Mouse (Mus musculus) kidney, postnatal 10 days (tissue): ENCODE measurements at regions not wholly inside any gene's neighbourhood (a gene's known extent, or its start where the extent isn't known, plus 50 kb on each side); places are given as distances from the start of the nearest gene placed in this dataset.

Source experiments
- DNase-seq: peaks from one replicate; pipeline ENCODE4 v3.0.0; 2021; ENCODE audit warnings: mixed read lengths

DNA sequence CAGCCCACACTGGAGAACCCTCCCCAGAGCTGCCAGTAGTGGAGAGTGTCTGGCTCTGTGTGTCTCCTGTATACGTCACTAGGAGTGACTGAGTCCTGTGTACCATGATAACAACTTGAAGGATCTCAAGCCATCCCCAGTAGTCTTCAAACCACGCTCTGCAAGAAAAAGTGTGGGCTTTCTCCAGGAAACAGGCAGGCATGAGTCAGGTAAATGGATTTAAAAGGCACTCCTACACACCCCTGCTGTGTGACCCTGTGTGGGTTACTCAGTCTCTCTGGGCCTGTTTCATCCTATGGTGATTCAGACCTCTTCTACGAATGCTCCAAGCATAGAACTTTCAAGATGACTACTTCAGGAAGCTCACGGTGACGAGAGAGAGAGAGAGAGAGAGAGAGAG lies 269.7 kb upstream of the Zmiz1 start:
- no peak for DNase-seq

DNA sequence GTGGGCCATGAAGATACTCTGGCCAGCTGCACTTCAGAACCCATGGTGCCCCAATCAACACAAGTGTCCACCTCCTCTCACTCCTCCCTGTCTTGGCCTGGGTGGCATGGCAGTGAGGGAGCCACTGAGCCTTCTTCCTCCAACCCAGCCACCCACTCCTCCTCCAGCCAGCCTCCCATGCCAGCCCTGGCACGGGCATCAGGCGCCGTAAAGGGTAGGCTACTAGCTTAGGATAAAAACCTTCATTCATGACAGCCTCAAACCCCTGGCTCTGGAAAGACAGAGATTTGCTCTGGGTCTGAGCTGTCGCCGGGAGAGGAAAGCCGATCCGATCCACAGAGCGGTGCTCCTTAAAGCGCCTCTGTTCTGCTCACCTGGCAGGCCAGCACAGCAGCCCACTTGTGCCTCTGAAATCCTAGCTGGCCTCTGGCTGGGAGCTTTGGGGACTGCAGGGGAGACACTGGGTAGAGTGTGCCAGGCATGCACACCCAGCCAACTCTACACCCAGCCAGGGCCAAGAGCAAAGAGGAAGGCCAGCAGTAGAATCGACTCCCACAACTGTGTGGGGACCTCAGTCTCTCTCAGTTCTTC lies 268.2 kb upstream of the Zmiz1 start:
- no peak for DNase-seq

DNA sequence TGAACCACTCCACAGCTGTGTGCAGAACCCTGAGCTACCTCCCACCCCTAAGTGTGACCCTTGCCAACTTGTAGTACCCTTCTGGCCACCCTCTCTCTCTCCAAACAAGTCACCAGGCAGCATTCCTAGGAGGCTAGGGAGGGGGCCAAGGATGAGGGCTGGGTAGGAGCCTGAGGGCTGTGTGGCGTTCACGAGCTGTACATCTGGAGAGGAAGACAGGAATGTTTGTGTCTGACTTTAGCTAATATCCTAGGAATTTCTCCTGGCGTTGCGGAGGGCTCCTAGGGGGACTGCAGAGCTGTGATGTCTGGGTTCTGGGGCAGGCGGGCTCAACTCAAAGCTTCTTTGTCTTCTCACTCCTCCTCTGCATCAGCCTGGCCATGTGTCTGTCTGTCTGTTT lies 262.2 kb upstream of the Zmiz1 start:
- DNase-seq = no peak

DNA sequence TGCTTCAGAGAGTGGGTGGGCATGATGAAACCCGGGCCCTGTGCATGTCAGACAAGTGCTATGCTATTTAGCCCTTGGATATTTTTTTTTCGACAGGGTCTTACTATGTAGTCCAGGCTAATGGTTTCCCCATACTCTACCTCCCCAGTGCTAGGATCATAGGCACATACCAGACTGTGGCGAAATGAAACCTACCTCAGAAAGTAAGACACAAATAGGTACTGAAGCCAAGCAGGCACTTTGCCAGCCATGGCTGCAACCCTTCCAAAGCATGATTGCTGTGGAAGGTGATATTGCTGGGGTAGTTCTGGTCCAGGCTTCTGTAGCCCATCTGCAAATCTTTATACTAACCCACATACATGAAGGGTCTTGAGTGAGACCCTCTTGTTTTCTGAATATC lies 259.1 kb upstream of the Zmiz1 start:
- DNase-seq = no peak

DNA sequence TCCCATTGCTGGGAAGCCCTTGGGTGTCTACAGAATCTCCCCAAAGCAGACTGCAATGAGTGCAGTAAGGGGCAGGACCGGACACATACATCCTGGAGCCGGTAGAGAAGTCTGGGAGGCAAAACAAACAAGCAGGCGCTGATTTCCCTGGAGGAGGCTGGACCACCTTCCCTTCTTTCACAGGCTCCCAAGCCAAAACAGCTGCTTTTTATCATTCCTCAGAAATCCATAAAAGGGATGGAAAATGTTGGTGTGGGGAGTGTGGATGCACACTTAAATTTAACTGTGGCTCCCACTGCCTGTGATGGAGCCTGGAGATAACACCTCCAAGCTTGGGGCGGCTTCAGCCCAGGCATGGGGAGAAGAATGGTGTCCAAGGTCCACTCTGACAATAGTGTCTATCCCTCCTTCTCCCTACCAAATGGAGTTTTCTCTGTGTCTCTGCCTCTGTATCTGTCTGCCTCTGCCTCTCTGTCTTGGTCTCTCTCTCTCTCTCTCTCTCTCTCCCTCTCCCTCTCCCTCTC lies 258.3 kb upstream of the Zmiz1 start:
- DNase-seq = peak; percentile 42

GRCm38 (mm10) chr14:25202312-25202711 lies 256.7 kb upstream of the Zmiz1 start:
- DNase-seq = no peak

DNA sequence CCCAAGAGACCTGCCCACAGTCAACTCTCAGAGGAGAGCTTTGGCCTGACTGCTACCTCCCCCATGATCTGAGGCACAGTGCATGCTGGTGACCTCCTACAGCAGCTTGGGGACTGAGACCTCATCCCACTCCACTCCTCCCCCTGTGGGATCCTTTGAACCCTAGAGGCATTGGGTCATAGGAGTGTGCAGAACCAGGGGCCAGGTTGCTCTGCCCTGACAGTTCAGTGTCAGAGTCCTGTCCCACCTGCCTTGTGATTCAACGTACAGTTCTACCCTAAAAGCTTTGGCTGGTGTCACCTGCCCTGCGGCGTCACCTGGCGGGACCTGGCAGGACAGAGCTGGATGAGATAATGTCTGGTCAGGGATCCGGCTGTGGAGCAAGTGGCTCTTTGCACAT lies 254.9 kb upstream of the Zmiz1 start:
- DNase-seq = peak; percentile 47

- DNase-seq = no peak
Observed at GRCm38 (mm10) chr14:25206855-25207254, 252.1 kb upstream of the Zmiz1 start.

DNA sequence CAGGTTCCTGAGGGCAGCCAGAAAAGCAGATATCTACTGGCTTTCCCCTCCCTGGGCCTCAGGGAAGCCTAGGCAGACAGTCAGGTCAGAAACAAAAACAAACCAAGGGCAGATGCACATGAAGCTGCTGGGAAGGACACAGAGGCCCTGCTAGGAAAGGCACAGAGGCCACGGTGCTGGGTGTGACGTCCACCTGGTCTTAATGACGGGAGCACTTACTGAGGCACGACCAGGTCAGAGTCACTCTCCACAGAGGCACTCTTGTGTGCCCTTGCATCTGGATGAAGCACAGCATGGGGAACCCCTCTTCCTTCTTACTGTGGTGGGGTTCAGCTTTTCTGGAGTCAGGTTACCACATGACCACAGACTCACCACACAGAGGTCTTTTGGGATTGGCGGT lies 251.6 kb upstream of the Zmiz1 start:
- DNase-seq = no peak

- peak; percentile 71 for DNase-seq
Observed at GRCm38 (mm10) chr14:25208221-25209056, 250.5 kb upstream of the Zmiz1 start.

DNA sequence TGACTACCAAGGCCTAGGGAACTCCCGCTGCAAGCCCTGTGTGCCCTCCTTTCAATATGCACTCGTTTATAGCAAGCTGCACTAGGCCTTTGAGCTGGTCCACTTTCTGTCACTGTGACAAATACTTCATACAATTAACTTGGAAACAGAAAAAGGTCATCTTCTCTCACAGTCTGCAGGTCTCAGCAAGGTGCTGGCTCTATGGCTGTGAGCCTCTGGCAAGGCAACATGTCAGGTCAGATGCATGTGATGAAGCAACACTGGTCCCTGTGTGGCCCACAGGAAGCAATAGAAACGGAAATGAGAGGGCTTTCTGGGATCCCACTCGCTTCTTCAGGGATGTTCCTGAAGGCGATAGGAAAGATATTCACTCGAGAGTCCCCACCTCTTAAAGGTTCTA lies 245.9 kb upstream of the Zmiz1 start:
- no peak for DNase-seq

DNA sequence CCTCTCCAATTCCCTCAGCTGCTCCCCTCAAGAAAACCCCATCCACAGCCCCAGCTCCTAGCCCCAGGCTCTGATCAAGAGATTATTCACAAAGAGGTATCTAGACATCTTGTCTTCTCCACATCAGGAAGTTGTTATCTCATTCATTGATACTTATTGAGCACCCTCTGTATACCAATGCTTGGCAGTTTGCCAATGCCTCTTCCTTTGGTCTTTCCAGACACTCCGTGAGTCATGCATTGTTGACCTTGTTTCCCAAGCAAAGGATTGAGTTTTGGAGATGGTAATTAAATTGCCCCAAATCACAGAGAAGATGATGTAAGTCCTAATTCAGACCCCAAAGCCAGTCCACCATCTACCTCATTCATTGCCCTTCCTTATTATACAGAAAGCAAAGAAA lies 235.9 kb upstream of the Zmiz1 start:
- DNase-seq = no peak

DNA sequence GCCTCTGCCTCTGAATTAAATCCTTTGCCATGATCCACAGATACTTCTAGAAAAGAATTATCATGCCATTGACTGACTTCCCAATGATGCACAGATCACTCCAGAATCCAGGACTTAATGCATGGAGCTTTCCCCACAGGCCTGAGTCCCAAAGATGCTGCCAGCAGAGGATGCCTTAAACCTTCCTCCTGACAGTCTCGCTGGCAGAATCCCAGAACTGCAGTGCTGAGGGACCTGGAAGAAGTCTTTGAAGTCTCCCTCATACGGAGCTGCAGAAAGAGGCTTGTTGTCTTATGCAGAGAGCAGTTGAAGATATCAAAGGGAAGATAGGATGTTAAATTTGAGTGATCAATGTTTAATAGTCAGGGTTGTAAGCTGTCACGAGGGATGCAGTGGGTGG lies 233.8 kb upstream of the Zmiz1 start:
- no peak for DNase-seq

GRCm38 (mm10) chr14:25226155-25226839 lies 232.7 kb upstream of the Zmiz1 start:
- DNase-seq = peak; percentile 94

- peak; percentile 39 for DNase-seq
Observed at GRCm38 (mm10) chr14:25226840-25227506, 232.0 kb upstream of the Zmiz1 start.

DNA sequence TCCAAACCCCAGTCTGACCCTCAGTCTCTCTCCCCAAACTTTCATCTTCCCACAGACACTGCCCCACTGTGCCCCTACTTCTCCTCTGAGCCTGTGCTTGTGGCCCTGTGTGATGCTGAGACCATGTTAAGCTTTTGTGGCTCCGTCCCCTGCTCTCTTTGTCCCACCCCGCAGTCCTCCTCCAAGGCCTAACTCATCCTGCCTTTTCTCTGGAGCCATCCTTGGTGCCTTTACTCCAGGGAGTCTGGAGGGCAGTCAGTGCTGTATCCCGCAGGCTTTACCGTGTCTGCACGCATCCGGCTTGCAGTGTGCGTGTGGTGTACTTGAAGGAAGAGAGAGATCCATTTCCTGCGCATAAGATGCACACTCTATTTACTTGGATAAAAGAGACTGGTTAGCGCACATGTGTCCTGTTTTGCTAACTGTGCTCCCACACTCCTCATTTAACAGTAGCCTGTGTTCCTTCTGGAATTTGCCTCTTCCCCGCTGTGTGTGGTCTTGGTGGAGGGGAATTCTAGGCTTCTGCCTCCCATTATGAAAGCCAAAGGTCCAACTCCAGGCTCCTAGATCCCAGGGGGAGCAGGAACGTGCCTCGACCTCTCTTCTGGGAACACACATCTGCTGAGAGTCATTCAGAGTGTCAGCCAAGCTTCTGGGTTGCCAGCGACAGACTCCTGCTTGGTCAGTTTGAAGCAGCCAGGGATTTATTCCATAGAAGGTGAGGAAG lies 230.5 kb upstream of the Zmiz1 start:
- DNase-seq = no peak

DNA sequence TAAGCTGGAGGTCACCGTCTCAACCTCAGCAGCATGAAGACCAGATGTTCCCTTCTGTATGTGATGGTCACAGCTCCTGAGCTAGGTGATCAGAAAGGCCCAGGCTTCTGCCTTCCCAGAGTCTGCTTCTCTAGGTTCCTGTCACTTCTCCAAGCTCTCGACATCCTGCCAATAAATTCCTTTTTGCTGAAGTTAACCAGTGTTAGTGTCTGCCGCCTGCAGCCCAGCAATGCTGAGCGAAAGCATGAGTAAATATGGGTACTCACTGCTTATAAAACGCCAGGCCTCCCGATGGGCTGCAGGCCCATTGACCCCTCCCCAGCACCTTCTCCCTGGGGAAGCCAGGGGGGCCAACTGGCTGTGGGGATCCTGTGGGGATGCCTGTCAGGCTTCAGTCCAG lies 229.4 kb upstream of the Zmiz1 start:
- DNase-seq = no peak

DNA sequence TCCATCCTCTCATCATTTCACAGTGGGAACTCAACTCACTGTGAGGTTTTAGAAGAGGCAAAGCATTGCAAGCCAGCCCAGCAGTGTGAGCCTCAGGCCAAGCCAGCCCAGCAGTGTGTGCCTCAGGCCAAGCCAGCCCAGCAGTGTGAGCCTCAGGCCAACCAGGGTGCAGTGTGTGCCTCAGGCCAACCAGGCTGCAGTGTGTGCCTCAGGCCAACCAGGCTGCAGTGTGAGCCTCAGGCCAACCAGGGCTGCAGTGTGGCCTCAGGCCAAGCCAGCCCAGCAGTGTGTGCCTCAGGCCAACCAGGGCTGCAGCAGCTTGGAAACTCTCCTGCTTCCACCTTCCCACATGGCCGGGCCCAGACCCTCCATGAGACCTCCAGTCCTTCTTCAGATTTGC lies 227.1 kb upstream of the Zmiz1 start:
- peak; percentile 69 for DNase-seq

- DNase-seq = peak; percentile 34
Observed at GRCm38 (mm10) chr14:25236421-25236973, 222.5 kb upstream of the Zmiz1 start.

DNA sequence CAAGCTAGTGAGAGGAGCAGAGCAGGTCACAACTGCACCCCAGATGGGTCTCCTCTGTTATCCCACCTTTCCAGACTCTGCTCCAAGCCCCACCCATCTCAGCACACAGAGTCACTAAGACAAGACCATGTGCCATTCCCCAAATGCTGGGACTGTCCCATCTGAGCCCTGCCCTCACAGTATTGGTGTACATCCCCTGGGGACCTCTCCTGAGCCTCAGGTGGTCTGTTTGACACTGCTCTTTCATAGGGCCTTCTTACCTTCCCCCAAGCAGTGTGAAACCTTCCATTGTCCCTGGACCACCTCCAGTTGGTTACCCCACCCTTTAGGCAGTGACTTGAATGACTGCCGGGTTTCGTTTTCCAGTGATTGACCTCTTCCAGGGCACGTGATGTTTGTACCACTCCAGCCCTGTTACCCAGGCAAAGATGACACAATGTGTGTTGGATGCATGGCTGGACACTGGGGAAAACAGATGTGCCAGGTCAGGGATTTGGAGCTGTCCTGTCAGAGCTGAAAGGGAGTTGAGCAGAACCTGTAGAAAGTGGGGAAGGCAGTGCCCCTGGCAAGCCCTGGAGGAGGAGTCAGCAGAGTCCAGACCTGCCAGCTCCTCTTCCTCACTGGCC lies 219.5 kb upstream of the Zmiz1 start:
- DNase-seq = no peak

DNA sequence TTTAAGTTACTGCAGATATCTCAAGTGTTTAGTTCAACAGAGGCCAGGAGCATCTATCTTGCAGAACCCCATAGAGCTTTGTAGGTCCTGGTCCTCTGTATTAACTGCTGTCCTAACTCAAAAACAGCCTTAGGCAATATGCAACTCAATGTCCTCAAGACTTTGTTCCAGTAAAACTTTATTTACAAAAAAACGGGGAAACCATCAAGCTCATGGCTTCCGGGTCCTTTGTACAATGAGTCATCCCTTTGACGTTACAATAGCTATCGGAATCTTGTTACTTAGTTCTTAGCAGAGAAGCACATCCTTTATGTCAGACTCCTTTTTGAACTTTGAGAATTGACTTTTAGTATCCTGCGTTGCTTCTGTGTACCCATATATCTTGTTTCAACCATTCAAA lies 216.2 kb upstream of the Zmiz1 start:
- DNase-seq = no peak

DNA sequence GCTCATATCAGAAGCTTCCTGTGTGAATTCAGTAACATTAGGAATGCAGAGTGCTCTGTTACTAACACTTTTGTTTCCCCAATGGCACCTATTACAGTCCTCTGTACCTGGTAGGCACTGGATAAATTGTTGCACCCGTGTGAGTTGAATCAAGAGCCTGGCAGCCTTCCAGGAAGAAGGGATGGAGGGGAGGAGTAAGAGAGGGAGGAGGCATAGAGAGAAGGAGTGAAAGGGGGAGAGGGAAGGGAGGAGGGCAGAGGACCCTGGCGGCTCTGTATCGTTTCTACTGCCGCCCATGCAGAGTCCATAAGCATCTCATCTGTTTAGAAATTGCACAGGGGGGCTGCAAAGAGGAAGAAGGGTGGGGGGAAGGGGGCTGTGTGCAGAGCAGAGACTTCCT lies 215.7 kb upstream of the Zmiz1 start:
- peak; percentile 52 for DNase-seq
